Mouse (Mus musculus) erythroblast, embryonic 14.5 days (primary cell): ENCODE data around the gene Ifna2.

Experiments used
- GATA1 ChIP-seq: IDR thresholded peaks from 2 replicates; pipeline ENCODE4 v1.6.1; 2012; ENCODE audit warnings: low read length, inconsistent platforms, mixed read lengths
- TAL1 ChIP-seq: IDR thresholded peaks from 3 replicates; pipeline ENCODE4 v1.6.1; 2012; ENCODE audit warnings: low read length, inconsistent platforms, mixed read lengths

GRCm38 (mm10) chr4:88723497-88724090 lies 39.9 kb upstream of the Ifna2 start:
- TF ChIP-seq TAL1 (no peak), GATA1 (no peak)
